Mouse (Mus musculus) embryonic facial prominence, embryonic 14.5 days (tissue): ENCODE results near the gene Vmn2r83. TPM values are rescaled to one million over a fixed set of nuclear protein-coding genes. Genes with fewer than 3 reads are reported as not detected.

Experiments
- ATAC-seq: fragments of 200-750 bp; cut with Nextera tagmentation; 2 replicates; pipeline ENCODE4 v1.8.0; 2017; ENCODE audit warnings: low read depth, moderate number of reproducible peaks, moderate TSS enrichment
- DNase-seq: peaks from one replicate; pipeline ENCODE4 v3.0.0-alpha.2; 2015; ENCODE audit warnings: low spot score
- H3K27ac ChIP-seq: fragments of 300-500 bp; sonication (generic); replicated peaks from 2 replicates; pipeline ENCODE4 v1.5.1; 2014; ENCODE audit warnings: low read depth, mild to moderate bottlenecking, low read length, moderate library complexity
- H3K27me3 ChIP-seq: fragments of 300-500 bp; sonication (generic); replicated peaks from 2 replicates; pipeline ENCODE4 v1.6.1; 2014; ENCODE audit warnings: low read length; ENCODE audit not compliant: control insufficient read depth, insufficient read depth
- H3K36me3 ChIP-seq: fragments of 300-500 bp; sonication (generic); 2 replicates; pipeline ENCODE4 v1.6.1; 2014; ENCODE audit warnings: low read length, mixed read lengths; ENCODE audit not compliant: control insufficient read depth, insufficient read depth
- H3K4me1 ChIP-seq: fragments of 300-500 bp; sonication (generic); 2 replicates; pipeline ENCODE4 v1.6.1; 2014; ENCODE audit warnings: antibody characterized with exemption, low read length; ENCODE audit not compliant: control insufficient read depth, insufficient read depth
- H3K4me2 ChIP-seq: fragments of 300-500 bp; sonication (generic); 2 replicates; pipeline ENCODE4 v1.6.1; 2014; ENCODE audit warnings: low read depth, mild to moderate bottlenecking, low read length, moderate library complexity, mixed read lengths
- H3K4me3 ChIP-seq: fragments of 300-500 bp; sonication (generic); 2 replicates; pipeline ENCODE4 v1.5.1; 2014; ENCODE audit warnings: low read depth, mild to moderate bottlenecking, low read length
- H3K9ac ChIP-seq: fragments of 300-500 bp; sonication (generic); 2 replicates; pipeline ENCODE4 v1.6.1; 2014; ENCODE audit warnings: low read depth, mild to moderate bottlenecking, low read length, moderate library complexity, mixed read lengths
- H3K9me3 ChIP-seq: fragments of 300-500 bp; sonication (generic); 2 replicates; pipeline ENCODE4 v1.6.1; 2016; ENCODE audit warnings: low read length; ENCODE audit not compliant: control insufficient read depth
- WGBS: fragments of 180-500 bp; shearing (Covaris S2); extraction: QIAGEN DNeasy Blood & Tissue Kit; methylation state at CpG from one replicate; pipeline ENCODE4 v1.1.7; 2014; 5-methylcytosine and 5-hydroxymethylcytosine counted together
- polyA plus RNA-seq: library from polyadenylated mRNA; unstranded; fragments of >200 nt; fragmentation: Nextera tagmentation; extraction: Ambion mirVana; gene quantifications from 2 replicates; pipeline ENCODE4 v1.2.1, GENCODE M21; 2014

The Vmn2r83 gene
- polyA plus RNA-seq, 1 experiment from 2014 or later, result not detected

- ATAC-seq (no peak), DNase-seq (no peak)
- no peaks in the 10 kb centered on the region for H3K9me3 ChIP-seq
- 83% methylated on average over 12 of the region's 12 CpGs for WGBS
- H3K27me3 ChIP-seq, result no peaks in the 10 kb centered on the region
- H3K4me2 ChIP-seq, result no peak overlapping the region
- 0 out of 2 replicates have a peak, but pooled peaks cover 4% of the 10 kb centered on the region for H3K36me3 ChIP-seq
- no peak overlapping the region for H3K4me3 ChIP-seq
- no peak overlapping the region for H3K27ac ChIP-seq
- H3K4me1 ChIP-seq, result no peaks in the 10 kb centered on the region
- no peak overlapping the region for H3K9ac ChIP-seq
Measured at GRCm38 (mm10) chr10:79526661-79527452, 58.3 kb downstream of the Vmn2r83 start.

GRCm38 (mm10) chr10:79527453-79527845, 58.9 kb downstream of the Vmn2r83 start:
- Histone ChIP-seq H3K4me3 (no peak overlapping the region), H3K4me1 (peaks cover under 1% of the 10 kb centered on the region; the same call in 1 of the 2 replicates), H3K9ac (no peak overlapping the region), H3K27me3 (no peaks in the 10 kb centered on the region), H3K27ac (no peak overlapping the region), H3K36me3 (0 out of 2 replicates have a peak, but pooled peaks cover 4% of the 10 kb centered on the region), H3K4me2 (no peak overlapping the region), H3K9me3 (no peaks in the 10 kb centered on the region)
- ATAC-seq (no peak), DNase-seq (no peak)
- 88% methylated on average over 6 of the region's 6 CpGs for WGBS

DNA sequence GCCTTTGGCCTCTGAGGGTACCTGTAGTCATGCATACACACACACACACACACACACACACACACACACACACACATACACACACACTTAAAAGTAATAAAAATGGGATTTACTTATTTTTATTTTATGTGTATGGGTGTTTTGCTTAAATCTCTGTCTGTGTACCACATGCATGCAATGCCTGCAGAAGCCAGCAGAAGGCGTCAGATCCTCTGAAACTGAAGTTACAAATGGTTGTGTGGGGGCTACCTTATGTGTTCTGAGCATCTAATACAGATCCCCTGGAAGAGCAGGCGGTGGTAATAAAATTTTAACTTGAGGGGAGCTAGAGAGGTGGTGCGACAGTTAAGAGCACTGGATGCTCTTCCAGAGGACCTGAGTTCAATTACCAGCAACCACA, 59.5 kb downstream of the Vmn2r83 start:
- H3K9me3 ChIP-seq, result no peaks in the 10 kb centered on the region
- H3K4me3 ChIP-seq, result no peak overlapping the region
- ATAC-seq, result no peak
- no peak overlapping the region for H3K27ac ChIP-seq
- no peak overlapping the region for H3K4me2 ChIP-seq
- no peak overlapping the region for H3K9ac ChIP-seq
- DNase-seq, result no peak
- 0 out of 2 replicates have a peak, but pooled peaks cover 4% of the 10 kb centered on the region for H3K36me3 ChIP-seq
- peaks cover 6% of the 10 kb centered on the region; the same call in 1 of the 2 replicates for H3K4me1 ChIP-seq
- no peaks in the 10 kb centered on the region for H3K27me3 ChIP-seq
- 85% methylated on average over 3 of the region's 3 CpGs for WGBS

DNA sequence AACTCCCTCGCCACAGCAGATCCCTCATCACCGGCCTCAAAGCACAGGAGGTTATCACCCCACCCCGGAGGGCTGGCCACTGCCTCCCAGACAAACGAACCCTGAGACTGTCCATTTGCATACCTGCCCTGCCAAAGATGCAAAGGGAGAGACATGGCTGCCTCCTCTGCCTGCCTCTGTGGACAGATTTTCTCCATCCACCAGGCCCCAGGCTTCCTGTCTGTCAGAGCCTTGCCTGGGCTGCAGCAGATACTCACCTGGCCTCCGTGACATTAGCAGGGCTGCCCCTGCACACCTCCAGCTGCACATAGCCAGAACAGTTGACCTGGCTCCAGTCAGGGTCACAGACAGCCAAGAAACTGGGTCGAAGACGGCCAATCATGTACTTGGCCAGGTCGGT, 61.7 kb downstream of the Vmn2r83 start:
- Histone ChIP-seq H3K27me3 (no peaks in the 10 kb centered on the region), H3K36me3 (0 out of 2 replicates have a peak, but pooled peaks cover 4% of the 10 kb centered on the region), H3K4me3 (no peak overlapping the region), H3K27ac (no peak overlapping the region), H3K4me1 (peaks cover 6% of the 10 kb centered on the region; the same call in 1 of the 2 replicates), H3K4me2 (no peak overlapping the region), H3K9ac (no peak overlapping the region), H3K9me3 (no peaks in the 10 kb centered on the region)
- DNase-seq, result no peak
- WGBS, result 85% methylated on average over 7 of the region's 8 CpGs
- ATAC-seq, result no peak

DNA sequence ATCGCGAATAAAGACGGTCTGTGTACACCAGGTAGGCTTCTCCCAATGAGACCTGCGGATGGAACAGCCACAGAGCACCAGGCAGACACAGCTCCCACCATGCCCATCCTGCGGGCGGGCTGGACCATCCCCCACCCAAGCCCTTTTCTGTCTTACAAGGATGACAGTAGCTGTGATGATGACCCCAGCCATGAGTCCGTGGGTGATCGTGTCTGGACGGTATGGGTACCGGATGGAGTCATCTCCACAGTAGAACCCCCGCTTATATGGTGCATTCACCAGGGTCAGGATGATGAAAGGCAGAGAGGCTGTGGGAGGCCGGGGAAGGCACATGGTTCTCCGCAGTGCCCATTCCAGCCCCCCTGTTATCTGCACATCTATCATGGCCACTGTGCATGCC, 62.2 kb downstream of the Vmn2r83 start:
- ATAC-seq, result no peak
- no peaks in the 10 kb centered on the region for H3K9me3 ChIP-seq
- H3K4me1 ChIP-seq, result peaks cover 6% of the 10 kb centered on the region; the same call in 1 of the 2 replicates
- no peak overlapping the region for H3K9ac ChIP-seq
- H3K4me3 ChIP-seq, result no peak overlapping the region
- H3K4me2 ChIP-seq, result no peak overlapping the region
- H3K27me3 ChIP-seq, result no peaks in the 10 kb centered on the region
- DNase-seq, result no peak
- H3K27ac ChIP-seq, result no peak overlapping the region
- H3K36me3 ChIP-seq, result 0 out of 2 replicates have a peak, but pooled peaks cover 4% of the 10 kb centered on the region
- 95% methylated on average over 13 of the region's 13 CpGs for WGBS

- no peak overlapping the region for H3K4me2 ChIP-seq
- no peak overlapping the region for H3K4me3 ChIP-seq
- H3K4me1 ChIP-seq, result peaks cover 6% of the 10 kb centered on the region; the same call in 1 of the 2 replicates
- ATAC-seq, result no peak
- WGBS, result 93% methylated on average over 3 of the region's 3 CpGs
- no peak for DNase-seq
- H3K9ac ChIP-seq, result no peak overlapping the region
- H3K27me3 ChIP-seq, result no peaks in the 10 kb centered on the region
- 0 out of 2 replicates have a peak, but pooled peaks cover 3% of the 10 kb centered on the region for H3K36me3 ChIP-seq
- H3K27ac ChIP-seq, result no peak overlapping the region
- H3K9me3 ChIP-seq, result no peaks in the 10 kb centered on the region
Measured at GRCm38 (mm10) chr10:79531593-79531992, 63.1 kb downstream of the Vmn2r83 start.

DNA sequence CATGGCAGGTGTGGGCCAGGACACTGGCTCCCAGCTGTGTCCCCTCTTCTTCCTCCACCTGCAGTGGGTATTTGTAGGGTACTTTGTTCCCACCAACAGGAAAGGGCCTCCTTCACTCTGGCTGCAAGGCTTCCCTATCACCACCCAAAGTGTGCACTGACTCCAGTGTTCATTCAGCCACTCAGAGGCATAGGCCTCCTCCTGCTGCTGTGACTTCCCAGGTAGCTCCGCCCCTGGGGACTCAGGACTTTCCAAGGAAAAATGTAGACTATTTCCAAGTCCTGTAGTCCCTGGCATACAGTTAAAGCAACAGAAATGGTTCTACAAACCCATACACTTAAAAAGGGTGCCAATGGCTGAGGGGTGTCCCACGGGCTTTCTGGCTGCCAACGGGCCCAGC, 64.1 kb downstream of the Vmn2r83 start:
- no peaks in the 10 kb centered on the region for H3K9me3 ChIP-seq
- H3K4me1 ChIP-seq, result peaks cover 6% of the 10 kb centered on the region; the same call in 1 of the 2 replicates
- H3K9ac ChIP-seq, result peak overlapping the region; percentile 71
- H3K4me2 ChIP-seq, result peak overlapping the region; percentile 96
- DNase-seq, result peak; percentile 28
- peak overlapping the region; percentile 61 for H3K4me3 ChIP-seq
- ATAC-seq, result no peak
- no peak overlapping the region for H3K27ac ChIP-seq
- WGBS, result 34% methylated on average over 3 of the region's 3 CpGs
- no peaks in the 10 kb centered on the region for H3K27me3 ChIP-seq
- no peaks in the 10 kb centered on the region for H3K36me3 ChIP-seq

DNA sequence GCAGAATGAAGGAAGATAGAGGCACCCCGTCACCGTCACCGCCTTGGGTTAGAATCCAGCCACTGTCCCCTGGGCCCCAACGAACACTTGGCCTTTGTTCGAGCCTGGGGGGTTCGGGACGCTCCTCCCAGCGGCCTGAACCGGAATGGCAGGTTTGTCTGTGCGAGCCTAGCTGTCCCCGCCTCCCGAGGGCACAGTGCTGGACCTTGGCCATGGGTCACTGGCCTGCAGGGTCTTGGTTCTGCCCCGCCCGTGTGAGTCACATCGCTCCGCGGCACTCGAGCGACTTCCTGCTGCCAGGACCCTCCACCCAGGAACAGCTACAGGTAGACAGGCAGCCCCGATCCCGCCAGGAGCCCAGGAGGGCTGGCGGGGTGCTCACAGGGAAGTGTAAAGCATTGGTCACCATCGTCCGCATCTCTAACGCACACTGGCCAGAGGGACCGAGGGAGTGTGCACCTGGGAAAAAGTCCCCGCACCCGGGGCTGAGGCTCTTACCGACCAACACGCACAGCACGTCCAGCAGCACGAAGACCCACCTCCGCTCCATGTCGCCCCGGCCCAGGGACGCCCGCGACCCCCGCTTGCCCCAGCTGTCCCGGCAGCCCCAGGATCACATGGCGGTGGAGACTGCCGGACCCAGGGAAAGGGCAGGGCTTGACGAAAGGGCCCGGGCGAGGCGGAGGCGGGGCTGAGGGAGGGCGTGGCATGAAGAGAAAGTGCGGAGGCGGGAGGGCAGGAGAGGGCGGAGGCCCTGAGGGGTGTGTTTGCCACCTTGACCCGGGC, 64.8 kb downstream of the Vmn2r83 start, which contains the start of gene Plpp2:
Plpp2 (minus strand) TSS at position 671 of the 786 bp plus-strand sequence.
- H3K4me1 ChIP-seq, result peaks cover 6% of the 10 kb centered on the region; the same call in 1 of the 2 replicates
- DNase-seq, result peak; percentile 75
- H3K9me3 ChIP-seq, result no peaks in the 10 kb centered on the region
- H3K4me3 ChIP-seq, result peak within 1 kb of the TSS; percentile 61
- H3K27me3 ChIP-seq, result no peaks in the 10 kb centered on the region
- WGBS, result under 1% methylated on average over 45 of the region's 52 CpGs
- peak within 1 kb of the TSS; percentile 71 for H3K9ac ChIP-seq
- peak; percentile 74 for ATAC-seq
- peaks cover 3% of the 10 kb centered on the region; the same call in 1 of the 2 replicates for H3K36me3 ChIP-seq
- H3K4me2 ChIP-seq, result peak within 1 kb of the TSS; percentile 96
- H3K27ac ChIP-seq, result no peak within 1 kb of the TSS
